Mouse (Mus musculus) hindbrain, postnatal 0 days (tissue): ENCODE data around the gene Slc18b1. TPM values are rescaled to one million over a fixed set of nuclear protein-coding genes. Genes with fewer than 3 reads are reported as not detected.
A peak's percentile ranks its signal among the peaks of the same experiment; 100 is the strongest.

ENCODE experiments used
- ATAC-seq: fragments of 200-750 bp; cut with Nextera tagmentation; 2 replicates; pipeline ENCODE4 v1.8.0; 2017; ENCODE audit warnings: mild to moderate bottlenecking, moderate TSS enrichment, moderate library complexity
- DNase-seq: peaks from one replicate; pipeline ENCODE4 v3.0.0-alpha.2; 2015; ENCODE audit warnings: low spot score
- H3K27ac ChIP-seq: fragments of 300-500 bp; sonication (generic); 2 replicates; pipeline ENCODE4 v1.5.1; 2014; ENCODE audit warnings: mild to moderate bottlenecking
- H3K27me3 ChIP-seq: fragments of 300-500 bp; sonication (generic); 2 replicates; pipeline ENCODE4 v1.6.1; 2014; ENCODE audit warnings: low read length, mixed read lengths; ENCODE audit not compliant: insufficient read depth
- H3K36me3 ChIP-seq: fragments of 300-500 bp; sonication (generic); 2 replicates; pipeline ENCODE4 v1.6.1; 2014; ENCODE audit warnings: low read length, mixed read lengths; ENCODE audit not compliant: insufficient read depth
- H3K4me1 ChIP-seq: fragments of 300-500 bp; sonication (generic); 2 replicates; pipeline ENCODE4 v1.6.1; 2014; ENCODE audit warnings: antibody characterized with exemption, low read length, mixed read lengths; ENCODE audit not compliant: insufficient read depth
- H3K4me2 ChIP-seq: fragments of 300-500 bp; sonication (generic); 2 replicates; pipeline ENCODE4 v1.6.1; 2014; ENCODE audit warnings: low read depth, mild to moderate bottlenecking, low read length, moderate library complexity, mixed read lengths
- H3K4me3 ChIP-seq: fragments of 300-500 bp; sonication (generic); 2 replicates; pipeline ENCODE4 v1.5.1; 2014; ENCODE audit warnings: low read length
- H3K9ac ChIP-seq: fragments of 300-500 bp; sonication (generic); replicated peaks from 2 replicates; pipeline ENCODE4 v1.6.1; 2014; ENCODE audit warnings: mild to moderate bottlenecking, low read length, moderate library complexity, mixed read lengths
- H3K9me3 ChIP-seq: fragments of 300-500 bp; sonication (generic); 2 replicates; pipeline ENCODE4 v1.6.1; 2016; ENCODE audit warnings: low read length, mixed read lengths
- CTCF ChIP-seq: IDR thresholded peaks from 2 replicates; pipeline ENCODE4 v1.5.1; 2016; ENCODE audit warnings: antibody characterized with exemption, control low read depth, low read depth
- WGBS: fragments of 180-500 bp; shearing (Covaris S2); extraction: QIAGEN DNeasy Blood & Tissue Kit; methylation state at CpG from one replicate; pipeline ENCODE4 v1.1.7; 2014; 5-methylcytosine and 5-hydroxymethylcytosine counted together
- polyA plus RNA-seq: library from polyadenylated mRNA; unstranded; fragments of >200 nt; fragmentation: Nextera tagmentation; extraction: Ambion mirVana; gene quantifications from 2 replicates; pipeline ENCODE4 v1.2.1, GENCODE M21; 2015
- total RNA-seq: library from RNA; depleted of rRNA; stranded (reverse); fragments of >200 nt; gene quantifications from 2 replicates; pipeline ENCODE4 v1.2.3, GENCODE M21; 2014; rRNA removed

Slc18b1 gene
- total and polyA plus RNA-seq, 2 experiments from 2014 or later = 15.3 to 17.4 TPM

DNA sequence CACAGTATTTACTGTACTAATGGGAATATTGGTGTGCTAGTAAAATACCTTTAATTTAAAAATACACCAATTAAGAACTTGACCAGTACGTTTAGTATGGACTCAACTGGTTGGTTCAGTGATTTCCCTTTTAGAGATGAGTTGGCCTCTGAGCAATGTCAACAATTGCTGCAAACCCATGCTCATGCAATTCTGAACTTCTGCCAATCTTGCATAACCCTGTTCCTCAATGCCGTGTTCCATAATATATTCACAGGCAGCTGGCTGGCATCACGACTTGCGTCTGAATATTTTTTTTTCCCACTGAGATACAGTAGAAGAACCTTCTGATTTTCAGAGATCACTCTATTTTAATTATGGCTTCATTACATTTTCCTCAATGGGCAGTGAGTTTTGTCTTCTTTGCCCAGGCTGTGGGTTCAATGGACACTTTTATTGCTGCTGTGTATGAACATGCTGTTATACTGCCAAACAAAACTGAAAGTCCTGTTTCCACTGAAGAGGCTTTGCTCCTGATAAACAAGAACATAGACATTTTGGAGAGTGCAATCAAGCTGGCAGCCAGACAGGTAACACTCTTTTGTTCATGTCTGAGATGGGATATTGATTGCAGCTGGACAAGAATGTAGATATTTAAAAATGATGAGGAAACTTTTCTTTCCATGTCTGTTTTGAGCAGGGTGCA, 54.6 kb downstream of the Slc18b1 start, which contains the start of gene Vnn3:
Gene Vnn3, plus strand, starts transcription at position 235 of the 685 bp plus-strand sequence.
- no peak for TF ChIP-seq CTCF
- no peak within 1 kb of the TSS for H3K27ac ChIP-seq
- no peak within 1 kb of the TSS for H3K9ac ChIP-seq
- DNase-seq (no peak), ATAC-seq (no peak)
- H3K4me3 ChIP-seq = no peak within 1 kb of the TSS
- H3K4me2 ChIP-seq = no peak within 1 kb of the TSS
- H3K4me1 ChIP-seq = no peaks in the 10 kb centered on the region
- H3K27me3 ChIP-seq = no peaks in the 10 kb centered on the region
- 66% methylated on average over 4 of the region's 4 CpGs for WGBS
- H3K36me3 ChIP-seq = no peaks in the 10 kb centered on the region
- no peaks in the 10 kb centered on the region for H3K9me3 ChIP-seq

DNA sequence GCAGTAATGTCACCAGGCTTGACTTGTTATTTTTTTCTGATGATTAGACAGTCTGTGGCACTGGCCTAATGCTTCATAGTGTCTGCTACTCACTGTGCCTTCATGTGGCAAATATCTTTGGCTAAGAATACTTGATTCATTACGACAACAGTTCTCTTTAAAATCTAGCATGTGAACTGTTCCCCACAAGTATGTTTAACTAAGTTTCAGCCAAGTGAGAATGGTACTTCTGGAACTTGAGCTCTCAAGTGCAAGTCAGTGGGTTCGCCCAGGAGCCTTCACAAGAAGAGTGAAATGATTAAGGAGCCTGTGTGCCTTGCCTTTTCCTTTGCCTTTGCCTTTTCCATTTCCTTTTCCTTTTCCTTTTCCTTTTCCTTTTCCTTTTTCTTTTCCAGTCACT, 55.3 kb downstream of the Slc18b1 start:
- no peak overlapping the region for H3K4me3 ChIP-seq
- no peaks in the 10 kb centered on the region for H3K36me3 ChIP-seq
- H3K27me3 ChIP-seq = no peaks in the 10 kb centered on the region
- H3K27ac ChIP-seq = no peak overlapping the region
- no peaks in the 10 kb centered on the region for H3K4me1 ChIP-seq
- no peak overlapping the region for H3K9ac ChIP-seq
- 86% methylated on average over 2 of the region's 2 CpGs for WGBS
- no peak for TF ChIP-seq CTCF
- H3K9me3 ChIP-seq = no peaks in the 10 kb centered on the region
- DNase-seq (no peak), ATAC-seq (no peak)
- no peak overlapping the region for H3K4me2 ChIP-seq

DNA sequence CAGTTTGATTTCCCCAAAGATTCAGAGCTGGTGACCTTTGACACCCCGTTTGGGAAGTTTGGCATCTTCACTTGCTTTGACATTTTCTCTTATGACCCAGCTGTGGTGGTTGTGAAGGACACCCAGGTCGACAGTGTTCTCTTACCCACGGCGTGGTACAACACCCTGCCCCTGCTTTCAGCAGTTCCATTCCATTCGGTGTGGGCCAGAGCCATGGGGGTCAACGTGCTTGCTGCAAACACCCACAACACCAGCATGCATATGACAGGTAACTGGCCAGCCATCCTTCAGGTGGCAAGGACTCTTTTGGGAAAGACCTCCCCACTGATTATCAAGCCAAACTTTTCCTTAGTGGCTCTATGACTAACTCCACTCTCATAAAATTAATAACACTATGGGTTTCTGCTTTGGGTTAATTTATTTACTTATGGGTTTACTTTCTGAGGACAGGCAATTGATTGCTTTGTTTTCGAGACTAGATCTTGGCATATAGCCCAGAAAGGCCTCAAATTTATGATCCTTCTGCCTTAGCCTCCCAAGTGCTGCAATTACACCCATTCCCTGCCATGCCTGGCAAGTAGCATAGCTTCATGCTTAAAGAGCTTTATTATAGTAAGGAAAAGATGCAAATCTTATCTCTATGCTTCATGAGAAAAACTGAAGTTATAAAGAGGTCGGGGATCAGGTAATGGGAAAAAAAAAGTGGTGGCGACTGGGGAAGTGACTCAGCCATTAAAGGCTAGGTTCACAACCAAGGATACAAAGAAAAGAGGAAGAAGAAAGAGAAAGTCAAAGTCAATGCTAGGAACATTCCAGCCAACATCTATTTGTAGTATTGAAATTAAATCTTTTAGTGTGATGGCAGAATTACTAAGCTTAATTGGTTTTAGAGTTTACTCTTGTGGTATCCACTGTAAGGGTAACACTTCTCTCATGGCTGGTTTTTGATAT, 67.9 kb downstream of the Slc18b1 start:
- ATAC-seq (no peak), DNase-seq (peak; percentile 4)
- Histone ChIP-seq H3K4me2 (no peak overlapping the region), H3K9me3 (no peaks in the 10 kb centered on the region), H3K27me3 (no peaks in the 10 kb centered on the region), H3K4me1 (no peaks in the 10 kb centered on the region), H3K36me3 (no peaks in the 10 kb centered on the region), H3K4me3 (no peak overlapping the region), H3K9ac (no peak overlapping the region), H3K27ac (no peak overlapping the region)
- WGBS = 77% methylated on average over 9 of the region's 9 CpGs
- no peak for TF ChIP-seq CTCF

Other genes starting within 250 kb of the Slc18b1 start
- 2,422 and 2,499 TPM in 2 replicates for gene Rps12, start 9.7 kb upstream of the Slc18b1 start, total RNA-seq
- 130 and 135 TPM in 2 replicates for gene Rps12, start 9.7 kb upstream of the Slc18b1 start, polyA plus RNA-seq
- gene Vnn3, start 54.5 kb downstream of the Slc18b1 start, total RNA-seq = 0.11 and 0.16 TPM in 2 replicates
- gene Vnn3, start 54.5 kb downstream of the Slc18b1 start, polyA plus RNA-seq = 0.10 TPM in 1 of 2 replicates, not detected in the other
- 0.89 TPM in 1 of 2 replicates, not detected in the other for gene Vnn1, start 97.7 kb downstream of the Slc18b1 start, total RNA-seq
- 0.73 and 1.1 TPM in 2 replicates for gene Vnn1, start 97.7 kb downstream of the Slc18b1 start, polyA plus RNA-seq
- gene Taar1, start 123.4 kb downstream of the Slc18b1 start, total RNA-seq = not detected in 2 replicates
- not detected in 2 replicates for gene Taar1, start 123.4 kb downstream of the Slc18b1 start, polyA plus RNA-seq
- not detected in 2 replicates for gene Taar2, start 141.6 kb downstream of the Slc18b1 start, total RNA-seq
- gene Taar2, start 141.6 kb downstream of the Slc18b1 start, polyA plus RNA-seq = 0.33 TPM in 1 of 2 replicates, not detected in the other
- 0.21 TPM in 1 of 2 replicates, not detected in the other for gene Taar3, start 152.6 kb downstream of the Slc18b1 start, total RNA-seq
- not detected in 2 replicates for gene Taar3, start 152.6 kb downstream of the Slc18b1 start, polyA plus RNA-seq
- gene Taar4, start 163.5 kb downstream of the Slc18b1 start, total RNA-seq = not detected in 2 replicates
- gene Taar4, start 163.5 kb downstream of the Slc18b1 start, polyA plus RNA-seq = not detected in 2 replicates
- not detected in 2 replicates for gene Taar5, start 173.7 kb downstream of the Slc18b1 start, total RNA-seq
- not detected in 2 replicates for gene Taar5, start 173.7 kb downstream of the Slc18b1 start, polyA plus RNA-seq
- gene Taar6, start 188.7 kb downstream of the Slc18b1 start, total RNA-seq = not detected in 2 replicates
- not detected in 2 replicates for gene Taar6, start 188.7 kb downstream of the Slc18b1 start, polyA plus RNA-seq
- not detected in 2 replicates for gene Taar7a, start 196.5 kb downstream of the Slc18b1 start, total RNA-seq
- gene Taar7a, start 196.5 kb downstream of the Slc18b1 start, polyA plus RNA-seq = not detected in 2 replicates
- not detected in 2 replicates for gene Taar7b, start 203.0 kb downstream of the Slc18b1 start, total RNA-seq
- gene Taar7b, start 203.0 kb downstream of the Slc18b1 start, polyA plus RNA-seq = not detected in 2 replicates
- gene Taar7d, start 230.2 kb downstream of the Slc18b1 start, total RNA-seq = not detected in 2 replicates
- gene Taar7d, start 230.2 kb downstream of the Slc18b1 start, polyA plus RNA-seq = not detected in 2 replicates
- gene Taar7e, start 240.6 kb downstream of the Slc18b1 start, total RNA-seq = not detected in 2 replicates
- gene Taar7e, start 240.6 kb downstream of the Slc18b1 start, polyA plus RNA-seq = not detected in 2 replicates